Mouse (Mus musculus) G1E (cell line): ENCODE data around the gene Mtnr1a. TPM values are rescaled to one million over a fixed set of nuclear protein-coding genes. Genes with fewer than 3 reads are reported as not detected.

Source experiments
- ATAC-seq: 2 replicates; pipeline ENCODE4 v1.8.0; 2016; ENCODE audit warnings: mild to moderate bottlenecking; ENCODE audit not compliant: insufficient number of reproducible peaks, poor library complexity, low FRiP score, severe bottlenecking; ENCODE audit errors: extremely low read depth
- DNase-seq: peaks from one replicate; pipeline ENCODE4 v3.0.0; 2012; ENCODE audit warnings: low spot score
- H3K27me3 ChIP-seq: 2 replicates; pipeline ENCODE4 v1.6.1; 2012; ENCODE audit warnings: mild to moderate bottlenecking, low read length, inconsistent platforms; ENCODE audit not compliant: insufficient read depth
- H3K36me3 ChIP-seq: replicated peaks from 2 replicates; pipeline ENCODE3; 2012; ENCODE audit warnings: mild to moderate bottlenecking, inconsistent platforms
- H3K4me1 ChIP-seq: 2 replicates; pipeline ENCODE4 v1.6.1; 2012; ENCODE audit warnings: low read depth, low read length, inconsistent platforms, mixed read lengths; ENCODE audit not compliant: insufficient read depth
- H3K4me3 ChIP-seq: 2 replicates; pipeline ENCODE4 v1.5.1; 2012; ENCODE audit warnings: low read depth, mild to moderate bottlenecking, inconsistent platforms, low read length, moderate library complexity, mixed read lengths
- H3K9me3 ChIP-seq: replicated peaks from 2 replicates; pipeline ENCODE4 v1.6.1; 2012; ENCODE audit warnings: inconsistent platforms
- CTCF ChIP-seq: IDR thresholded peaks from 2 replicates; pipeline ENCODE4 v1.5.1; 2012; ENCODE audit warnings: low read depth, low read length, inconsistent platforms, mixed read lengths
- GATA1 ChIP-seq: IDR thresholded peaks from 2 replicates; pipeline ENCODE4 v1.6.1; 2012; ENCODE audit warnings: borderline replicate concordance, low read length, inconsistent platforms, mixed read lengths
- GATA2 ChIP-seq: IDR thresholded peaks from 2 replicates; pipeline ENCODE4 v1.6.1; 2012; ENCODE audit warnings: low read depth, low read length, inconsistent platforms, borderline replicate concordance
- POLR2AphosphoS5 ChIP-seq: IDR thresholded peaks from 2 replicates; pipeline ENCODE4 v1.6.1; 2012; ENCODE audit warnings: low read depth, low read length, inconsistent platforms; ENCODE audit not compliant: insufficient replicate concordance
- TAL1 ChIP-seq: conservative IDR thresholded peaks from 2 replicates; pipeline ENCODE4 v1.6.1; 2012; ENCODE audit warnings: low read depth, low read length, inconsistent platforms, mixed read lengths
- polyA plus RNA-seq: library from polyadenylated mRNA; stranded (reverse); fragments of >175 nt; gene quantifications from 2 replicates; pipeline ENCODE4 v1.2.3, GENCODE M21; 2012
- total RNA-seq, 2 experiments: library from RNA; stranded (forward) in 1 of 2; stranded (reverse) in 1 of 2; fragments of 200-1000 nt in 1 of 2; fragments of >200 nt in 1 of 2; fragmentation: Nextera tagmentation in 1 of 2; gene quantifications; 2 replicates each; pipeline ENCODE4 v1.2.3; 2014 to 2017

The Mtnr1a gene
- total and polyA plus RNA-seq, 3 experiments, result not detected

GRCm38 (mm10) chr8:45093599-45093998, 24.7 kb downstream of the Mtnr1a start:
- Histone ChIP-seq H3K27me3 (no peaks in the 10 kb centered on the region), H3K4me3 (no peak overlapping the region), H3K4me1 (no peaks in the 10 kb centered on the region), H3K9me3 (peaks cover 5% of the 10 kb centered on the region), H3K36me3 (no peaks in the 10 kb centered on the region)
- no peak for DNase-seq
- TF ChIP-seq CTCF (no peak), POLR2AphosphoS5 (no peak), GATA2 (no peak), TAL1 (no peak), GATA1 (no peak)
- ATAC-seq, result no peak

- no peaks in the 10 kb centered on the region for H3K36me3 ChIP-seq
- no peaks in the 10 kb centered on the region for H3K4me1 ChIP-seq
- DNase-seq (no peak), ATAC-seq (no peak)
- no peaks in the 10 kb centered on the region for H3K27me3 ChIP-seq
- peaks cover 33% of the 10 kb centered on the region for H3K9me3 ChIP-seq
- TF ChIP-seq TAL1 (no peak), CTCF (no peak), GATA1 (no peak), GATA2 (no peak), POLR2AphosphoS5 (no peak)
- H3K4me3 ChIP-seq, result no peak overlapping the region
Measured at GRCm38 (mm10) chr8:45109371-45110063, 40.6 kb downstream of the Mtnr1a start.

GRCm38 (mm10) chr8:45110064-45110812, 41.3 kb downstream of the Mtnr1a start:
- peaks cover 31% of the 10 kb centered on the region for H3K9me3 ChIP-seq
- DNase-seq, result no peak

GRCm38 (mm10) chr8:45110813-45111104, 41.8 kb downstream of the Mtnr1a start:
- Histone ChIP-seq H3K36me3 (no peaks in the 10 kb centered on the region), H3K9me3 (peaks cover 31% of the 10 kb centered on the region), H3K27me3 (no peaks in the 10 kb centered on the region), H3K4me3 (no peak overlapping the region), H3K4me1 (no peaks in the 10 kb centered on the region)
- TF ChIP-seq GATA2, result no peak
- TF ChIP-seq GATA1, result no peak
- TF ChIP-seq POLR2AphosphoS5, result no peak
- TF ChIP-seq TAL1, result no peak
- TF ChIP-seq CTCF, result no peak
- DNase-seq, result no peak
- ATAC-seq, result no peak

More at GRCm38 (mm10) chr8:45110064-45110812, 41.3 kb downstream of the Mtnr1a start:
- Histone ChIP-seq H3K4me3 (no peak overlapping the region), H3K27me3 (no peaks in the 10 kb centered on the region), H3K4me1 (no peaks in the 10 kb centered on the region), H3K36me3 (no peaks in the 10 kb centered on the region)
- no peak for ATAC-seq
- TF ChIP-seq TAL1, result no peak
- no peak for TF ChIP-seq POLR2AphosphoS5
- no peak for TF ChIP-seq CTCF
- no peak for TF ChIP-seq GATA2
- no peak for TF ChIP-seq GATA1

- Histone ChIP-seq H3K27me3 (no peaks in the 10 kb centered on the region), H3K36me3 (no peaks in the 10 kb centered on the region), H3K9me3 (peaks cover 37% of the 10 kb centered on the region), H3K4me3 (no peak overlapping the region), H3K4me1 (no peaks in the 10 kb centered on the region)
- ATAC-seq (no peak), DNase-seq (no peak)
- TF ChIP-seq GATA2 (no peak), GATA1 (no peak), CTCF (no peak), POLR2AphosphoS5 (no peak), TAL1 (no peak)
Measured at GRCm38 (mm10) chr8:45111820-45112219, 42.9 kb downstream of the Mtnr1a start.

- Histone ChIP-seq H3K4me1 (no peaks in the 10 kb centered on the region), H3K9me3 (peaks cover 18% of the 10 kb centered on the region), H3K36me3 (no peaks in the 10 kb centered on the region), H3K4me3 (no peak overlapping the region), H3K27me3 (no peaks in the 10 kb centered on the region)
- no peak for ATAC-seq
- TF ChIP-seq POLR2AphosphoS5 (no peak), TAL1 (no peak), GATA1 (no peak), GATA2 (no peak), CTCF (no peak)
- no peak for DNase-seq
Measured at GRCm38 (mm10) chr8:45117588-45117987, 48.7 kb downstream of the Mtnr1a start.
